Comparison of ENCODE assay signal across 8 mouse cellular contexts in genomic region chr3:143100203-143100602, GRCm38 (mm10).
DNase-seq lines count a peak whose midpoint lies in the region; ATAC-seq and TF ChIP-seq lines count a peak whose summit lies in the region.

No protein-coding gene starts in this region.

- H3K4me2 ChIP-seq in lung, embryonic 14.5 days = peak overlapping the region; percentile 82
- H3K4me2 ChIP-seq in forebrain, embryonic 13.5 days = peak overlapping the region; percentile 66
- H3K4me2 ChIP-seq in intestine, embryonic 16.5 days (ENCODE audit: low read depth, low read length) = peak overlapping the region; percentile 85
- peak overlapping the region; percentile 63 for H3K4me2 ChIP-seq in neural tube, embryonic 13.5 days

- no peaks in the 10 kb centered on the region for H3K4me1 ChIP-seq in lung, embryonic 14.5 days (ENCODE audit: insufficient read depth)
- peaks cover 19% of the 10 kb centered on the region; the same call in 1 of the 2 replicates for H3K4me1 ChIP-seq in forebrain, embryonic 13.5 days
- H3K4me1 ChIP-seq in intestine, embryonic 16.5 days (ENCODE audit: control insufficient read depth, insufficient read depth, low read length) = 0 out of 2 replicates have a peak, but pooled peaks cover 2% of the 10 kb centered on the region
- H3K4me1 ChIP-seq in neural tube, embryonic 13.5 days (replicated peaks) = peaks cover 36% of the 10 kb centered on the region

- ATAC-seq in lung, embryonic 14.5 days (ENCODE audit: insufficient read depth) = no peak
- ATAC-seq in forebrain, embryonic 13.5 days = no peak
- ATAC-seq in intestine, embryonic 16.5 days = no peak
- ATAC-seq in neural tube, embryonic 13.5 days (ENCODE audit: low read depth) = no peak

- peaks cover 4% of the 10 kb centered on the region for H3K27me3 ChIP-seq in lung, embryonic 14.5 days (ENCODE audit: insufficient read depth, low read length)
- no peaks in the 10 kb centered on the region for H3K27me3 ChIP-seq in forebrain, embryonic 13.5 days
- no peaks in the 10 kb centered on the region for H3K27me3 ChIP-seq in intestine, embryonic 16.5 days (replicated peaks; ENCODE audit: control insufficient read depth, insufficient read depth, low read length)
- H3K27me3 ChIP-seq in neural tube, embryonic 13.5 days = no peaks in the 10 kb centered on the region

- intact Hi-C loops in left cerebral cortex, postnatal 36 days (cut with DNase I) = no loop called here

- 47% methylated on average over 7 of the region's 7 CpGs for WGBS in lung, embryonic 14.5 days
- 68% methylated on average over 7 of the region's 7 CpGs for WGBS in forebrain, embryonic 13.5 days
- WGBS in intestine, embryonic 16.5 days = 46% methylated on average over 7 of the region's 7 CpGs
- WGBS in neural tube, embryonic 13.5 days = 54% methylated on average over 7 of the region's 7 CpGs

- peak overlapping the region; percentile 45 for H3K4me3 ChIP-seq in lung, embryonic 14.5 days (ENCODE audit: low read depth, low read length)
- H3K4me3 ChIP-seq in forebrain, embryonic 13.5 days = peak overlapping the region; percentile 45
- H3K4me3 ChIP-seq in intestine, embryonic 16.5 days (ENCODE audit: low read length) = peak overlapping the region; percentile 52
- H3K4me3 ChIP-seq in neural tube, embryonic 13.5 days = peak overlapping the region; percentile 45

- TF ChIP-seq CTCF in lung, embryonic 14.5 days (IDR thresholded peaks at IDR 0.05; ENCODE audit: low read depth) = no peak

- no peaks in the 10 kb centered on the region for H3K9me3 ChIP-seq in lung, embryonic 14.5 days (ENCODE audit: low read depth, low read length)
- H3K9me3 ChIP-seq in forebrain, embryonic 13.5 days (replicated peaks) = no peaks in the 10 kb centered on the region
- no peaks in the 10 kb centered on the region for H3K9me3 ChIP-seq in intestine, embryonic 16.5 days (ENCODE audit: control insufficient read depth, low read length)
- no peaks in the 10 kb centered on the region for H3K9me3 ChIP-seq in neural tube, embryonic 13.5 days

- H3K9ac ChIP-seq in lung, embryonic 14.5 days = no peak overlapping the region
- H3K9ac ChIP-seq in forebrain, embryonic 13.5 days = peak overlapping the region; percentile 75; the same call in 1 of the 2 replicates
- no peak overlapping the region for H3K9ac ChIP-seq in intestine, embryonic 16.5 days (ENCODE audit: low read depth, low read length)
- H3K9ac ChIP-seq in neural tube, embryonic 13.5 days = peak overlapping the region; percentile 66; the same call in 1 of the 2 replicates

- DNase-seq in lung, embryonic 14.5 days = no peak
- no peak for DNase-seq in lung, postnatal 10 days
- DNase-seq in thymus, postnatal 4 days = no peak
- DNase-seq in B cell, adult 2 months = no peak
- no peak for DNase-seq in left cerebral cortex, postnatal 36 days (ENCODE audit: low spot score in 2 of 2)

- H3K36me3 ChIP-seq in lung, embryonic 14.5 days (ENCODE audit: insufficient read depth) = no peaks in the 10 kb centered on the region
- no peaks in the 10 kb centered on the region for H3K36me3 ChIP-seq in forebrain, embryonic 13.5 days (ENCODE audit: poor library complexity, severe bottlenecking)
- H3K36me3 ChIP-seq in intestine, embryonic 16.5 days (ENCODE audit: control insufficient read depth, insufficient read depth, low read length) = no peaks in the 10 kb centered on the region
- H3K36me3 ChIP-seq in neural tube, embryonic 13.5 days = no peaks in the 10 kb centered on the region

- no peak overlapping the region for H3K27ac ChIP-seq in lung, embryonic 14.5 days (ENCODE audit: low read depth)
- peak overlapping the region; percentile 66; the same call in 1 of the 2 replicates for H3K27ac ChIP-seq in forebrain, embryonic 13.5 days
- no peak overlapping the region for H3K27ac ChIP-seq in intestine, embryonic 16.5 days (ENCODE audit: low read length)
- peak overlapping the region; percentile 88 for H3K27ac ChIP-seq in neural tube, embryonic 13.5 days (replicated peaks)

Comparison
In these comparisons a context has a peak if more than half of its experiments do, and no peak if none do; other contexts are left out.
1. H3K27ac ChIP-seq: peak in forebrain, embryonic 13.5 days (single experiment) and neural tube, embryonic 13.5 days (single experiment); none in lung, embryonic 14.5 days (single experiment) and intestine, embryonic 16.5 days (single experiment).
2. H3K9ac ChIP-seq: peak in forebrain, embryonic 13.5 days (single experiment) and neural tube, embryonic 13.5 days (single experiment); none in lung, embryonic 14.5 days (single experiment) and intestine, embryonic 16.5 days (single experiment).
3. Peak in every context shown above with its lines, with median percentiles within 50 percentile points of each other: H3K4me2 ChIP-seq and H3K4me3 ChIP-seq.